Mouse (Mus musculus) liver, adult 2 months (tissue): ENCODE data around the gene Tecta.

Source experiments
- CTCF ChIP-seq: fragments of 200-500 bp; IDR thresholded peaks from 2 replicates; pipeline ENCODE4 v1.5.1; 2011; ENCODE audit warnings: low read depth, low read length, control low read depth
- POLR2A ChIP-seq: fragments of 200-500 bp; IDR thresholded peaks from 2 replicates; pipeline ENCODE4 v1.6.1; 2011; ENCODE audit warnings: low read length, control low read depth; ENCODE audit not compliant: insufficient read depth; ENCODE audit errors: extremely low read depth

DNA sequence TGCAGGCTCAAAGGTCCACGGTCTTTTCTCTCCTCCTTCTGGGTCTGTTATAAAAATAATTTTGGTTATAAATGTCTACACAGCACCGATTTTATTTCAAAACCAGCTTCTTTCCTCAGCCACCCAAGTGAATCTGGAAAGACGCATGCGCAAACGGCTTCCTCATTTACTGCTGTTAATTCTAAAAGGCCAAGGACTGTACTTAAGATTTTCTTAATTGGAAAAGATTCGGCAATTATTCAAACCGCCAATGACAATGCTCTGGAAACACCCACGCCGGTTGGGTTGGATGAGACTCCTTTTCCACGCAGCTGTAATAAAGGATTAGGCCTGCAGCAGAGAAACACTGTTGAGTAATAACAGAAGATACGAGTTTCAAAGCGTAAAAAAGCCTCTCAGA is 13.6 kb upstream of the Tecta start:
- TF ChIP-seq POLR2A: no peak
- no peak for TF ChIP-seq CTCF
